Mouse (Mus musculus) stomach, embryonic 16.5 days (tissue): ENCODE data around the gene Alkbh1. TPM values are rescaled to one million over a fixed set of nuclear protein-coding genes. Genes with fewer than 3 reads are reported as not detected.
A peak's percentile ranks its signal among the peaks of the same experiment; 100 is the strongest.

ENCODE experiments used
- ATAC-seq: fragments of 200-750 bp; cut with Nextera tagmentation; 2 replicates; pipeline ENCODE4 v1.8.0; 2017; ENCODE audit warnings: moderate number of reproducible peaks, moderate TSS enrichment; ENCODE audit not compliant: insufficient read depth, low FRiP score
- H3K27ac ChIP-seq: fragments of 300-500 bp; sonication (generic); 2 replicates; pipeline ENCODE4 v1.5.1; 2014; ENCODE audit warnings: low read length
- H3K27me3 ChIP-seq: fragments of 300-500 bp; sonication (generic); 2 replicates; pipeline ENCODE4 v1.6.1; 2014; ENCODE audit warnings: low read length, control low read depth, mixed read lengths; ENCODE audit not compliant: control insufficient read depth, insufficient read depth
- H3K36me3 ChIP-seq: fragments of 300-500 bp; sonication (generic); 2 replicates; pipeline ENCODE4 v1.6.1; 2014; ENCODE audit warnings: low read length; ENCODE audit not compliant: control insufficient read depth, insufficient read depth
- H3K4me1 ChIP-seq: fragments of 300-500 bp; sonication (generic); 2 replicates; pipeline ENCODE4 v1.6.1; 2014; ENCODE audit warnings: low read length, control low read depth, mixed read lengths; ENCODE audit not compliant: control insufficient read depth, insufficient read depth
- H3K4me2 ChIP-seq: fragments of 300-500 bp; sonication (generic); 2 replicates; pipeline ENCODE4 v1.6.1; 2014; ENCODE audit warnings: low read depth, low read length, mixed read lengths
- H3K4me3 ChIP-seq: fragments of 300-500 bp; sonication (generic); replicated peaks from 2 replicates; pipeline ENCODE4 v1.5.1; 2014; ENCODE audit warnings: mild to moderate bottlenecking, low read length
- H3K9ac ChIP-seq: fragments of 300-500 bp; sonication (generic); 2 replicates; pipeline ENCODE4 v1.6.1; 2014; ENCODE audit warnings: low read length
- H3K9me3 ChIP-seq: fragments of 300-500 bp; sonication (generic); replicated peaks from 2 replicates; pipeline ENCODE4 v1.6.1; 2016; ENCODE audit warnings: low read length, control low read depth; ENCODE audit not compliant: control insufficient read depth
- WGBS: fragments of 180-500 bp; shearing (Covaris S2); extraction: QIAGEN DNeasy Blood & Tissue Kit; methylation state at CpG from one replicate; pipeline ENCODE4 v1.1.7; 2014; 5-methylcytosine and 5-hydroxymethylcytosine counted together
- polyA plus RNA-seq: library from polyadenylated mRNA; unstranded; fragments of >200 nt; fragmentation: Nextera tagmentation; extraction: Ambion mirVana; gene quantifications from 2 replicates; pipeline ENCODE4 v1.2.1, GENCODE M21; 2015

Gene Alkbh1
- polyA plus RNA-seq, 1 experiment from 2014 or later: 51.6 TPM

DNA sequence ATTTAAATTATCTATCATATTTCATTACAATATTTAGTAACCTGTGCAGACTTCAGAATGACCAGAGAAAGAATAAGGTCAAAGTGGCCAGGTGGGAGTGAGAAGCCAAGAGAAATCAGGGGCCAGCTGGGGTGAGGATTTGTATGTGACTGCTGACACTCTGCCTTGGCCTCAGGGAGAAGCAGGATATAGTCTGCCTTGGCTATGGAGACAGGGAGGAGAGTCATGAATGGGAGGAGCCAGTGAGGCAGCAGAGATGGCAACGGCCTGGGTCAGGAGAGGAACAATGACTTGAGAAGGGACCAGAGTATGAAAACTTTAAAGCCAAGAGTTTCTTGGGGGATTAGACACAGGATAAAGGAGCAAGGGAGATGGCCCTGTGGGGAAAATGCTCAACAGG is 20.1 kb downstream of the Alkbh1 start:
- no peak for ATAC-seq
- Histone ChIP-seq H3K27ac (no peak overlapping the region), H3K4me1 (0 out of 2 replicates have a peak, but pooled peaks cover 3% of the 10 kb centered on the region), H3K4me3 (no peak overlapping the region), H3K9me3 (no peaks in the 10 kb centered on the region), H3K27me3 (no peaks in the 10 kb centered on the region), H3K9ac (no peak overlapping the region), H3K36me3 (peaks cover 16% of the 10 kb centered on the region; the same call in 1 of the 2 replicates), H3K4me2 (no peak overlapping the region)
- WGBS: 38% methylated on average over 1 of the region's 1 CpGs

- Histone ChIP-seq H3K4me2 (no peak overlapping the region), H3K27ac (no peak overlapping the region), H3K4me3 (no peak overlapping the region), H3K9me3 (no peaks in the 10 kb centered on the region), H3K9ac (no peak overlapping the region), H3K4me1 (0 out of 2 replicates have a peak, but pooled peaks cover 3% of the 10 kb centered on the region), H3K27me3 (no peaks in the 10 kb centered on the region), H3K36me3 (0 out of 2 replicates have a peak, but pooled peaks cover under 1% of the 10 kb centered on the region)
- peak; percentile 31; the same call in 1 of the 2 replicates for ATAC-seq
- WGBS: 63% methylated on average over 5 of the region's 5 CpGs
These were observed 21.9 kb downstream of the Alkbh1 start for GRCm38 (mm10) chr12:87421708-87422507.

DNA sequence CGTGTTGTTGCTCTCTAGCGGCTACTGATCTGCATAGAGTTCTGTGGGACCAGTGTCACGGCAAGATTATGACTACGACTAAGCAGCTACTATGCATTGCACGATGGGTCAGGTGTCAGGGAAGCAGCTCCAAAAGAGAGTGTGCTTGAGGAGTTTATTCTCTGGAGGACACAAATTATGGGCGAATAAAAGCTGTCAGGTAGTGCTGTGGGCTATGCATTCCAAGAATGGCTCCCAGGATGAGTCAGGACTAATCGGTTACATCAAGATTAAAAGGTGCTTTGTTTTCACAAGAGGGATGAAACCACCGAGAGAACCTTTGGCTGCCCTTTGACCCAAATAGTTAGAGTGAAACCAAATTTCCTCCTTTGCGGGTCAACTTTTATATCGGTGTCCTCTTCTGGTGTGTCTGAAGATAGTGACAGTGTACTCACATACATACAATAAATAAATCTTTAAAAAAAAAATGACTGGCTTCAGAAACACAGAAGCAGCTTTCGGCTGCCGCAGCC is 23.8 kb downstream of the Alkbh1 start:
- Histone ChIP-seq H3K27me3 (no peaks in the 10 kb centered on the region), H3K9me3 (no peaks in the 10 kb centered on the region), H3K4me3 (no peak overlapping the region), H3K4me2 (no peak overlapping the region), H3K27ac (no peak overlapping the region), H3K36me3 (no peaks in the 10 kb centered on the region), H3K9ac (no peak overlapping the region), H3K4me1 (0 out of 2 replicates have a peak, but pooled peaks cover 3% of the 10 kb centered on the region)
- ATAC-seq: no peak
- 65% methylated on average over 12 of the region's 12 CpGs for WGBS

- Histone ChIP-seq H3K27ac (no peak overlapping the region), H3K4me2 (no peak overlapping the region), H3K4me1 (0 out of 2 replicates have a peak, but pooled peaks cover 3% of the 10 kb centered on the region), H3K36me3 (no peaks in the 10 kb centered on the region), H3K9ac (no peak overlapping the region), H3K9me3 (no peaks in the 10 kb centered on the region), H3K27me3 (no peaks in the 10 kb centered on the region), H3K4me3 (no peak overlapping the region)
- no peak for ATAC-seq
- 81% methylated on average over 5 of the region's 5 CpGs for WGBS
These were observed 24.9 kb downstream of the Alkbh1 start for GRCm38 (mm10) chr12:87418921-87419320.

GRCm38 (mm10) chr12:87416690-87417089 is 27.1 kb downstream of the Alkbh1 start:
- H3K4me3 ChIP-seq: no peak overlapping the region
- no peak overlapping the region for H3K27ac ChIP-seq
- no peaks in the 10 kb centered on the region for H3K27me3 ChIP-seq
- ATAC-seq: no peak
- no peaks in the 10 kb centered on the region for H3K9me3 ChIP-seq
- no peaks in the 10 kb centered on the region for H3K36me3 ChIP-seq
- 29% methylated on average over 7 of the region's 7 CpGs for WGBS
- 0 out of 2 replicates have a peak, but pooled peaks cover 3% of the 10 kb centered on the region for H3K4me1 ChIP-seq
- no peak overlapping the region for H3K9ac ChIP-seq
- no peak overlapping the region for H3K4me2 ChIP-seq

DNA sequence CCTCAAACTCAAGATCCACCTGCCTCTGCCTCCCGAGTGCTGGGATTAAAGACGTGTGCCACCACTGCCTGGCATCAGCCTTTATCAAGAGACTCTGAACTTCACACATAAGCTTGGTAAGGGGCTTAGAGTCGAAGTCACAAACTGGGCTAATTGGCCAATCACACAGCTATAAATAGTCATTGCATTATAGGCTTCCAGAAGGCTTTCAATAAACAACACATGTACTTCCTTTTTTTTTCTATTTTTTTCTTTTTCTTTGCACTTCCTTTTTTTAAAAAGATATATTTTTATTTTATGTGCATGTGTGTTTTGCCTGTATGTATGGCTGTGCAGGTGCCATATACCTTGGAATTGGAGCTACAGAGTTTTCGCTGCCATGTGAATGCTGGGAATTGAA is 28.5 kb downstream of the Alkbh1 start:
- no peaks in the 10 kb centered on the region for H3K27me3 ChIP-seq
- H3K9me3 ChIP-seq: no peaks in the 10 kb centered on the region
- no peak overlapping the region for H3K4me2 ChIP-seq
- H3K27ac ChIP-seq: no peak overlapping the region
- H3K9ac ChIP-seq: no peak overlapping the region
- 0 out of 2 replicates have a peak, but pooled peaks cover 10% of the 10 kb centered on the region for H3K4me1 ChIP-seq
- ATAC-seq: no peak
- WGBS: 70% methylated on average over 4 of the region's 4 CpGs
- no peak overlapping the region for H3K4me3 ChIP-seq
- no peaks in the 10 kb centered on the region for H3K36me3 ChIP-seq

DNA sequence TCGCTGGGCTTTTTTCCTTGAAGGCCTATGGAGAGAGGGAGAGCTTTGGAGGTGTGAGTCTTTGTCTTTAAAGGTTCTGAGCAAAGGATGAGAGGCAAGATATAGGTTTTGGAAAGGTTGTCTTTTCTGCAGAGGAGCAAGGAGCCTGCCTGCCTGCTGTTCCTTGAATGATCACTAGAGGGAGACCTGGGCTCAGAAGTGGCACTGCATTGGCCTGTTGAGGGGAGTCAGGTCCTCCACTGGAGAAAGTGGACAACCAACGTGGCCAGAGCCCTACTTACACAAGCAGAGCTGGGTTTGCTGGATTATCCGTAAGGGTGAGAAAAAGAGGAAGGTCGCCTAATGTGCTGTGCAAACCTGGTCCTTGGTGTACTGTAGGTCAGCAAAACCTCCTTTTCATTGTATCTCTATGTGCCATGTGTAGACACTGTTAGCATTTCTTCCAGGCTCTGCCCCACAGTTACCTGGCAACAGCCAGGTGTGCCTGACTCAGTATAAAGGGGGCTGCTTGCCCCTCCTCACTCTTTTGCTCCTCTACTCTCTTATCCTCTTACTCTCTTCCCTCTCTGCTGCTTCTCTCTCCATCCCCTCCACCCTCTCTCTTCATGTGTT is 30.5 kb downstream of the Alkbh1 start:
- Histone ChIP-seq H3K4me3 (no peak overlapping the region), H3K9me3 (no peaks in the 10 kb centered on the region), H3K27ac (no peak overlapping the region), H3K4me2 (no peak overlapping the region), H3K9ac (no peak overlapping the region), H3K4me1 (peaks cover 9% of the 10 kb centered on the region; the same call in 1 of the 2 replicates), H3K27me3 (no peaks in the 10 kb centered on the region), H3K36me3 (no peaks in the 10 kb centered on the region)
- no peak for ATAC-seq
- WGBS: 22% methylated on average over 4 of the region's 4 CpGs

DNA sequence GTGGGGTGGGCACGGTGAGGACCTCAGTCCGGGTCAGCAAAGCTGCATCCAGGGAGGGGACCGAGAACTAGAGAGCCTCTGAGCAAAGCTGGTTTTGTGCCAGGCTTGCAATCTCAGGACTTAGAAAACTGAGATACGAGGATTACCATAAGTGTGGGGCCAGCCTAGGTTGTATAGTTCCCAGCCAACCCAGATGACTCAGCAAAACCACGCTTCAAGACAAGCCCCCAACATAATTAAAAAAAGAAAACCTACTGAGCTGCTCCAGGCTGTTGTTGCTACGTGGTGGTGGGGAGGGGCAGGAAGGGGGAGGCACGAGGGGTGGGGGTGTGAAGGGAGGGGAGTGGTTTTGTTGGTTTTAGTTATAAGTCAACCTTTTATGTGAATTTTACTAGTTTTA is 32.8 kb downstream of the Alkbh1 start:
- Histone ChIP-seq H3K4me2 (no peak overlapping the region), H3K4me3 (no peak overlapping the region), H3K9me3 (no peaks in the 10 kb centered on the region), H3K27me3 (no peaks in the 10 kb centered on the region), H3K27ac (peak overlapping the region; percentile 74; the same call in 1 of the 2 replicates), H3K36me3 (no peaks in the 10 kb centered on the region), H3K4me1 (peaks cover 13% of the 10 kb centered on the region), H3K9ac (no peak overlapping the region)
- 38% methylated on average over 7 of the region's 7 CpGs for WGBS
- peak; percentile 18; the same call in 1 of the 2 replicates for ATAC-seq

GRCm38 (mm10) chr12:87409123-87409522 is 34.7 kb downstream of the Alkbh1 start:
- no peak overlapping the region for H3K4me2 ChIP-seq
- H3K9me3 ChIP-seq: no peaks in the 10 kb centered on the region
- H3K4me3 ChIP-seq: no peak overlapping the region
- 0 out of 2 replicates have a peak, but pooled peaks have one; percentile 54 for ATAC-seq
- peaks cover 13% of the 10 kb centered on the region for H3K4me1 ChIP-seq
- H3K27ac ChIP-seq: peak overlapping the region; percentile 50
- no peak overlapping the region for H3K9ac ChIP-seq
- no peaks in the 10 kb centered on the region for H3K36me3 ChIP-seq
- 71% methylated on average over 4 of the region's 4 CpGs for WGBS
- H3K27me3 ChIP-seq: no peaks in the 10 kb centered on the region
